Mouse (Mus musculus) lung, postnatal 4 days (tissue): Measurements from ENCODE around the gene Mtf1.

ENCODE experiments used
- DNase-seq, 2 experiments: peaks; one replicate each; pipeline ENCODE4 v3.0.0; 2021

Mtf1 gene

GRCm38 (mm10) chr4:124856294-124856693 is 54.4 kb downstream of the Mtf1 start:
- DNase-seq, result no peak

GRCm38 (mm10) chr4:124858370-124858769 is 56.5 kb downstream of the Mtf1 start:
- no peak for DNase-seq

GRCm38 (mm10) chr4:124860446-124860845 is 58.5 kb downstream of the Mtf1 start:
- DNase-seq, result peak; percentile 72 to 76

- no peak for DNase-seq
These were observed 59.6 kb downstream of the Mtf1 start, which contains the start of gene Maneal for GRCm38 (mm10) chr4:124861283-124862188. Gene Maneal, minus strand, starts transcription at chr4:124862171.

- DNase-seq, result no peak
These were observed 70.8 kb downstream of the Mtf1 start for GRCm38 (mm10) chr4:124872719-124873118.

GRCm38 (mm10) chr4:124880599-124880998 is 78.7 kb downstream of the Mtf1 start, which contains the start of gene Epha10:
Gene Epha10, plus strand, starts transcription at chr4:124880899.
- DNase-seq, result no peak

- DNase-seq, result no peak
These were observed 79.5 kb downstream of the Mtf1 start for GRCm38 (mm10) chr4:124881341-124881908.

- DNase-seq, result peak; percentile 43 to 50
These were observed 80.3 kb downstream of the Mtf1 start for GRCm38 (mm10) chr4:124882151-124882729.

- no peak for DNase-seq
These were observed 86.8 kb downstream of the Mtf1 start for GRCm38 (mm10) chr4:124888702-124889101.

GRCm38 (mm10) chr4:124889935-124890334 is 88.0 kb downstream of the Mtf1 start:
- DNase-seq, result no peak

- no peak for DNase-seq
These were observed 88.9 kb downstream of the Mtf1 start for GRCm38 (mm10) chr4:124890831-124891230.

GRCm38 (mm10) chr4:124893769-124894168 is 91.9 kb downstream of the Mtf1 start:
- DNase-seq, result no peak

GRCm38 (mm10) chr4:124894508-124895428 is 92.9 kb downstream of the Mtf1 start:
- DNase-seq, result no peak

GRCm38 (mm10) chr4:124898428-124898827 is 96.5 kb downstream of the Mtf1 start:
- DNase-seq, result no peak
